Mouse (Mus musculus): ENCODE data around the gene Axl. TPM values are rescaled to one million over a fixed set of nuclear protein-coding genes. Genes with fewer than 3 reads are reported as not detected.

Axl gene
- polyA plus RNA-seq, 1 experiment from 2014 or later = 21.8 TPM

- H3K27me3 ChIP-seq (ENCODE audit: control insufficient read depth, insufficient read depth, low read length) = no peaks in the 10 kb centered on the region
- H3K9me3 ChIP-seq (ENCODE audit: control insufficient read depth, low read length) = no peaks in the 10 kb centered on the region
- peak overlapping the region; percentile 99 for H3K9ac ChIP-seq (ENCODE audit: low read length)
- H3K4me1 ChIP-seq (ENCODE audit: control insufficient read depth, insufficient read depth, low read length) = peaks cover 12% of the 10 kb centered on the region
- H3K4me2 ChIP-seq = peak overlapping the region; percentile 95
- no peak overlapping the region for H3K27ac ChIP-seq (ENCODE audit: low read depth, low read length)
- DNase-seq (ENCODE audit: low spot score, missing footprints) = no peak
- peak overlapping the region; percentile 98 for H3K4me3 ChIP-seq (ENCODE audit: low read depth, low read length)
- peaks cover 18% of the 10 kb centered on the region for H3K36me3 ChIP-seq (ENCODE audit: control insufficient read depth, insufficient read depth, low read length)
- no peak for ATAC-seq (ENCODE audit: low FRiP score)
Observed at GRCm38 (mm10) chr7:25753076-25753475, 35.4 kb downstream of the Axl start.

- H3K4me2 ChIP-seq = no peak overlapping the region
- no peak for ATAC-seq (ENCODE audit: low FRiP score)
- no peak overlapping the region for H3K9ac ChIP-seq (ENCODE audit: low read length)
- 91% methylated on average over 3 of the region's 3 CpGs for WGBS
- no peaks in the 10 kb centered on the region for H3K4me1 ChIP-seq (ENCODE audit: control insufficient read depth, insufficient read depth, low read length)
- no peaks in the 10 kb centered on the region for H3K27me3 ChIP-seq (ENCODE audit: control insufficient read depth, insufficient read depth, low read length)
- H3K4me3 ChIP-seq (ENCODE audit: low read depth, low read length) = no peak overlapping the region
- peak; percentile 49 for DNase-seq (ENCODE audit: low spot score, missing footprints)
- no peaks in the 10 kb centered on the region for H3K9me3 ChIP-seq (ENCODE audit: control insufficient read depth, low read length)
- peaks cover 53% of the 10 kb centered on the region for H3K36me3 ChIP-seq (ENCODE audit: control insufficient read depth, insufficient read depth, low read length)
- no peak overlapping the region for H3K27ac ChIP-seq (ENCODE audit: low read depth, low read length)
Observed at GRCm38 (mm10) chr7:25746844-25747243, 41.7 kb downstream of the Axl start.

- H3K9ac ChIP-seq (ENCODE audit: low read length) = no peak overlapping the region
- H3K4me3 ChIP-seq (ENCODE audit: low read depth, low read length) = no peak overlapping the region
- H3K27me3 ChIP-seq (ENCODE audit: control insufficient read depth, insufficient read depth, low read length) = no peaks in the 10 kb centered on the region
- peaks cover 64% of the 10 kb centered on the region for H3K36me3 ChIP-seq (ENCODE audit: control insufficient read depth, insufficient read depth, low read length)
- no peaks in the 10 kb centered on the region for H3K9me3 ChIP-seq (ENCODE audit: control insufficient read depth, low read length)
- whole genome bisulfite sequencing = 90% methylated on average over 3 of the region's 3 CpGs
- H3K27ac ChIP-seq (ENCODE audit: low read depth, low read length) = no peak overlapping the region
- DNase-seq (ENCODE audit: low spot score, missing footprints) (no peak), ATAC-seq (ENCODE audit: low FRiP score) (no peak)
- H3K4me2 ChIP-seq = no peak overlapping the region
- no peaks in the 10 kb centered on the region for H3K4me1 ChIP-seq (ENCODE audit: control insufficient read depth, insufficient read depth, low read length)
Observed at GRCm38 (mm10) chr7:25738277-25738676, 50.2 kb downstream of the Axl start.

GRCm38 (mm10) chr7:25736920-25737319, 51.6 kb downstream of the Axl start:
- 92% methylated on average over 2 of the region's 2 CpGs for WGBS
- DNase-seq (ENCODE audit: low spot score, missing footprints) (no peak), ATAC-seq (ENCODE audit: low FRiP score) (no peak)
- Histone ChIP-seq H3K36me3 (ENCODE audit: control insufficient read depth, insufficient read depth, low read length) (peaks cover 67% of the 10 kb centered on the region), H3K4me1 (ENCODE audit: control insufficient read depth, insufficient read depth, low read length) (no peaks in the 10 kb centered on the region), H3K4me3 (ENCODE audit: low read depth, low read length) (no peak overlapping the region), H3K27ac (ENCODE audit: low read depth, low read length) (no peak overlapping the region), H3K27me3 (ENCODE audit: control insufficient read depth, insufficient read depth, low read length) (no peaks in the 10 kb centered on the region), H3K9ac (ENCODE audit: low read length) (no peak overlapping the region), H3K4me2 (no peak overlapping the region), H3K9me3 (ENCODE audit: control insufficient read depth, low read length) (no peaks in the 10 kb centered on the region)

GRCm38 (mm10) chr7:25734991-25735390, 53.5 kb downstream of the Axl start:
- no peaks in the 10 kb centered on the region for H3K9me3 ChIP-seq (ENCODE audit: control insufficient read depth, low read length)
- no peaks in the 10 kb centered on the region for H3K4me1 ChIP-seq (ENCODE audit: control insufficient read depth, insufficient read depth, low read length)
- H3K9ac ChIP-seq (ENCODE audit: low read length) = no peak overlapping the region
- DNase-seq (ENCODE audit: low spot score, missing footprints) (no peak), ATAC-seq (ENCODE audit: low FRiP score) (no peak)
- no peaks in the 10 kb centered on the region for H3K27me3 ChIP-seq (ENCODE audit: control insufficient read depth, insufficient read depth, low read length)
- no peak overlapping the region for H3K27ac ChIP-seq (ENCODE audit: low read depth, low read length)
- WGBS = 80% methylated on average over 4 of the region's 4 CpGs
- H3K36me3 ChIP-seq (ENCODE audit: control insufficient read depth, insufficient read depth, low read length) = peaks cover 53% of the 10 kb centered on the region
- no peak overlapping the region for H3K4me3 ChIP-seq (ENCODE audit: low read depth, low read length)
- no peak overlapping the region for H3K4me2 ChIP-seq

GRCm38 (mm10) chr7:25731294-25732055, 57.0 kb downstream of the Axl start:
- no peaks in the 10 kb centered on the region for H3K27me3 ChIP-seq (ENCODE audit: control insufficient read depth, insufficient read depth, low read length)
- no peak overlapping the region for H3K9ac ChIP-seq (ENCODE audit: low read length)
- H3K36me3 ChIP-seq (ENCODE audit: control insufficient read depth, insufficient read depth, low read length) = peaks cover 45% of the 10 kb centered on the region
- ATAC-seq (ENCODE audit: low FRiP score) (no peak), DNase-seq (ENCODE audit: low spot score, missing footprints) (no peak)
- no peak overlapping the region for H3K27ac ChIP-seq (ENCODE audit: low read depth, low read length)
- no peaks in the 10 kb centered on the region for H3K9me3 ChIP-seq (ENCODE audit: control insufficient read depth, low read length)
- 92% methylated on average over 8 of the region's 8 CpGs for WGBS
- H3K4me1 ChIP-seq (ENCODE audit: control insufficient read depth, insufficient read depth, low read length) = no peaks in the 10 kb centered on the region
- no peak overlapping the region for H3K4me2 ChIP-seq
- no peak overlapping the region for H3K4me3 ChIP-seq (ENCODE audit: low read depth, low read length)

GRCm38 (mm10) chr7:25729862-25730261, 58.6 kb downstream of the Axl start:
- WGBS = 96% methylated on average over 2 of the region's 2 CpGs
- no peak for DNase-seq (ENCODE audit: low spot score, missing footprints)
- Histone ChIP-seq H3K4me3 (ENCODE audit: low read depth, low read length) (no peak overlapping the region), H3K9ac (ENCODE audit: low read length) (no peak overlapping the region), H3K9me3 (ENCODE audit: control insufficient read depth, low read length) (no peaks in the 10 kb centered on the region), H3K4me1 (ENCODE audit: control insufficient read depth, insufficient read depth, low read length) (no peaks in the 10 kb centered on the region), H3K27ac (ENCODE audit: low read depth, low read length) (no peak overlapping the region), H3K4me2 (no peak overlapping the region), H3K27me3 (ENCODE audit: control insufficient read depth, insufficient read depth, low read length) (no peaks in the 10 kb centered on the region), H3K36me3 (ENCODE audit: control insufficient read depth, insufficient read depth, low read length) (peaks cover 53% of the 10 kb centered on the region)
- ATAC-seq (ENCODE audit: low FRiP score) = no peak

GRCm38 (mm10) chr7:25729396-25729795, 59.1 kb downstream of the Axl start:
- no peak overlapping the region for H3K4me3 ChIP-seq (ENCODE audit: low read depth, low read length)
- ATAC-seq (ENCODE audit: low FRiP score) = peak; percentile 24
- H3K9me3 ChIP-seq (ENCODE audit: control insufficient read depth, low read length) = no peaks in the 10 kb centered on the region
- no peaks in the 10 kb centered on the region for H3K4me1 ChIP-seq (ENCODE audit: control insufficient read depth, insufficient read depth, low read length)
- 50% methylated on average over 2 of the region's 2 CpGs for WGBS
- DNase-seq (ENCODE audit: low spot score, missing footprints) = no peak
- no peak overlapping the region for H3K9ac ChIP-seq (ENCODE audit: low read length)
- no peak overlapping the region for H3K27ac ChIP-seq (ENCODE audit: low read depth, low read length)
- H3K27me3 ChIP-seq (ENCODE audit: control insufficient read depth, insufficient read depth, low read length) = no peaks in the 10 kb centered on the region
- peaks cover 54% of the 10 kb centered on the region for H3K36me3 ChIP-seq (ENCODE audit: control insufficient read depth, insufficient read depth, low read length)
- H3K4me2 ChIP-seq = no peak overlapping the region

- 95% methylated on average over 5 of the region's 5 CpGs for WGBS
- no peak for ATAC-seq (ENCODE audit: low FRiP score)
- Histone ChIP-seq H3K4me1 (ENCODE audit: control insufficient read depth, insufficient read depth, low read length) (no peaks in the 10 kb centered on the region), H3K27me3 (ENCODE audit: control insufficient read depth, insufficient read depth, low read length) (no peaks in the 10 kb centered on the region), H3K4me2 (no peak overlapping the region), H3K9ac (ENCODE audit: low read length) (no peak overlapping the region), H3K36me3 (ENCODE audit: control insufficient read depth, insufficient read depth, low read length) (peaks cover 51% of the 10 kb centered on the region), H3K9me3 (ENCODE audit: control insufficient read depth, low read length) (no peaks in the 10 kb centered on the region), H3K27ac (ENCODE audit: low read depth, low read length) (no peak overlapping the region), H3K4me3 (ENCODE audit: low read depth, low read length) (no peak overlapping the region)
- DNase-seq (ENCODE audit: low spot score, missing footprints) = no peak
Observed at GRCm38 (mm10) chr7:25727800-25728199, 60.7 kb downstream of the Axl start.

Measured in midbrain, embryonic 11.5 days (tissue).